Mouse (Mus musculus) kidney, embryonic 15.5 days (tissue): Measurements from ENCODE around the gene Rims1. TPM values are rescaled to one million over a fixed set of nuclear protein-coding genes. Genes with fewer than 3 reads are reported as not detected.

Source experiments
- ATAC-seq: fragments of 200-750 bp; cut with Nextera tagmentation; replicated peaks from 2 replicates; pipeline ENCODE4 v1.8.0; 2017; ENCODE audit warnings: moderate TSS enrichment; ENCODE audit not compliant: low FRiP score
- H3K27ac ChIP-seq: fragments of 300-500 bp; sonication (generic); 2 replicates; pipeline ENCODE4 v1.5.1; 2015; ENCODE audit warnings: mild to moderate bottlenecking, inconsistent platforms
- H3K27me3 ChIP-seq: fragments of 300-500 bp; sonication (generic); 2 replicates; pipeline ENCODE4 v1.6.1; 2015; ENCODE audit warnings: inconsistent platforms
- H3K36me3 ChIP-seq: fragments of 300-500 bp; sonication (generic); 2 replicates; pipeline ENCODE4 v1.6.1; 2015; ENCODE audit warnings: inconsistent platforms
- H3K4me1 ChIP-seq: fragments of 300-500 bp; sonication (generic); 2 replicates; pipeline ENCODE4 v1.6.1; 2015; ENCODE audit warnings: inconsistent platforms
- H3K4me2 ChIP-seq: fragments of 300-500 bp; sonication (generic); 2 replicates; pipeline ENCODE4 v1.6.1; 2015; ENCODE audit warnings: moderate library complexity, mild to moderate bottlenecking, inconsistent platforms
- H3K4me3 ChIP-seq: fragments of 300-500 bp; sonication (generic); replicated peaks from 2 replicates; pipeline ENCODE4 v1.5.1; 2015; ENCODE audit warnings: mild to moderate bottlenecking, inconsistent platforms
- H3K9ac ChIP-seq: fragments of 300-500 bp; sonication (generic); 2 replicates; pipeline ENCODE4 v1.6.1; 2015; ENCODE audit warnings: mild to moderate bottlenecking, inconsistent platforms
- H3K9me3 ChIP-seq: fragments of 300-500 bp; sonication (generic); replicated peaks from 2 replicates; pipeline ENCODE4 v1.6.1; 2016; ENCODE audit warnings: inconsistent platforms
- WGBS: fragments of 180-500 bp; shearing (Covaris S2); methylation state at CpG from one replicate; pipeline ENCODE4 v1.1.7; 2015; ENCODE audit warnings: mixed read lengths; 5-methylcytosine and 5-hydroxymethylcytosine counted together
- polyA plus RNA-seq: library from polyadenylated mRNA; unstranded; fragments of >200 nt; fragmentation: Nextera tagmentation; extraction: Ambion mirVana; gene quantifications from 2 replicates; pipeline ENCODE4 v1.2.1, GENCODE M21; 2015

Rims1 gene
- polyA plus RNA-seq, 1 experiment from 2014 or later = 2.4 TPM

- H3K9ac ChIP-seq = no peak overlapping the region
- H3K27me3 ChIP-seq = no peaks in the 10 kb centered on the region
- 94% methylated on average over 2 of the region's 2 CpGs for WGBS
- no peak overlapping the region for H3K4me3 ChIP-seq
- H3K36me3 ChIP-seq = no peaks in the 10 kb centered on the region
- ATAC-seq = no peak
- no peak overlapping the region for H3K4me2 ChIP-seq
- no peak overlapping the region for H3K27ac ChIP-seq
- H3K9me3 ChIP-seq = no peaks in the 10 kb centered on the region
- no peaks in the 10 kb centered on the region for H3K4me1 ChIP-seq
Observed at GRCm38 (mm10) chr1:22424020-22424419, 381.8 kb downstream of the Rims1 start.

GRCm38 (mm10) chr1:22422102-22422501, 383.7 kb downstream of the Rims1 start:
- Histone ChIP-seq H3K4me3 (no peak overlapping the region), H3K36me3 (no peaks in the 10 kb centered on the region), H3K4me2 (no peak overlapping the region), H3K9ac (no peak overlapping the region), H3K27me3 (no peaks in the 10 kb centered on the region), H3K9me3 (no peaks in the 10 kb centered on the region), H3K27ac (no peak overlapping the region), H3K4me1 (no peaks in the 10 kb centered on the region)
- 67% methylated on average over 5 of the region's 5 CpGs for WGBS
- ATAC-seq = no peak

DNA sequence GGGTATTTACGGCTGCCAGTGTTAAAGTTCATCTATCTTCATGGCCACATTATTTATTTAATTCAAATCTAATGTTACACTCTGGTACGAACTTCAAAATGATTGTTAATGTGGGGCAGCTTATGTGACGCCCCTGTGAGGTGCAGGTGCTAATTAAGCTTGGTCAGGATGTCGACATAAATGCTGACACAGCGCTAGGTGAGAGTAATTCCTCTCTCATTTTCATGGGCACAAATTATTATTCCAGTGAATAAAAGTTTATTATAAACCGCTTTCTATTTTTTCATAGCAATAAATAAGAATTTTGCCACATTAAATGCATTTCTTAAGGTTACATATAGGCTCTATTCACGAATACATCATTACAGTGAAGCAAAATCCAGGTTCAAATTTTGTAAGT, 395.6 kb downstream of the Rims1 start:
- H3K36me3 ChIP-seq = no peaks in the 10 kb centered on the region
- WGBS = 72% methylated on average over 7 of the region's 7 CpGs
- H3K27me3 ChIP-seq = no peaks in the 10 kb centered on the region
- H3K9me3 ChIP-seq = no peaks in the 10 kb centered on the region
- no peak overlapping the region for H3K27ac ChIP-seq
- ATAC-seq = no peak
- no peak overlapping the region for H3K4me3 ChIP-seq
- no peak overlapping the region for H3K9ac ChIP-seq
- no peak overlapping the region for H3K4me2 ChIP-seq
- H3K4me1 ChIP-seq = no peaks in the 10 kb centered on the region

- ATAC-seq = no peak
- Histone ChIP-seq H3K9me3 (no peaks in the 10 kb centered on the region), H3K27ac (no peak overlapping the region), H3K4me1 (no peaks in the 10 kb centered on the region), H3K27me3 (no peaks in the 10 kb centered on the region), H3K4me3 (no peak overlapping the region), H3K4me2 (no peak overlapping the region), H3K9ac (no peak overlapping the region), H3K36me3 (no peaks in the 10 kb centered on the region)
- 73% methylated on average over 3 of the region's 3 CpGs for WGBS
Observed at GRCm38 (mm10) chr1:22386361-22386760, 419.4 kb downstream of the Rims1 start.

- H3K27me3 ChIP-seq = no peaks in the 10 kb centered on the region
- WGBS = 73% methylated on average over 5 of the region's 5 CpGs
- H3K36me3 ChIP-seq = no peaks in the 10 kb centered on the region
- no peaks in the 10 kb centered on the region for H3K4me1 ChIP-seq
- no peak overlapping the region for H3K27ac ChIP-seq
- ATAC-seq = no peak
- no peak overlapping the region for H3K4me3 ChIP-seq
- H3K9me3 ChIP-seq = no peaks in the 10 kb centered on the region
- H3K4me2 ChIP-seq = no peak overlapping the region
- no peak overlapping the region for H3K9ac ChIP-seq
Observed at GRCm38 (mm10) chr1:22377652-22378051, 428.1 kb downstream of the Rims1 start.

DNA sequence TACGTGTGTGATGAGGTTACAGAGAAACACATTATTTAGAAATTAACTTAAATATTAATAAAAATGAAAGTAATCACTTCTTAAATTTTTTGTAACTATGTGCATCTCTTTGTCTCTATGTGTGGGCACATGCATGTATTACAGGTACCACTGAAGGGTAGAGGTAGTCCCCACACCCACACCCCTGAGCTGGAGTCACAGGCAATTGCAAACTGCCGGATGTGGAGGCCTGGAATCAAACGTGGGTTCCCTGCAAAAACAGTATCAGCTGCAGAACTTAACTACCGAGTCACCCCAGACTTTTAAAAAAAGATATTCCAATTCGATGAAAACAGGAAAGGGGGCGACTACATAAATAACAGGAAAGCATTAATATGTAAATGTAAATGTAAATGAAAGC, 428.7 kb downstream of the Rims1 start:
- H3K27me3 ChIP-seq = no peaks in the 10 kb centered on the region
- no peak overlapping the region for H3K27ac ChIP-seq
- no peak overlapping the region for H3K9ac ChIP-seq
- no peak overlapping the region for H3K4me2 ChIP-seq
- H3K36me3 ChIP-seq = no peaks in the 10 kb centered on the region
- no peaks in the 10 kb centered on the region for H3K4me1 ChIP-seq
- no peak for ATAC-seq
- no peak overlapping the region for H3K4me3 ChIP-seq
- no peaks in the 10 kb centered on the region for H3K9me3 ChIP-seq
- WGBS = 52% methylated on average over 6 of the region's 6 CpGs

DNA sequence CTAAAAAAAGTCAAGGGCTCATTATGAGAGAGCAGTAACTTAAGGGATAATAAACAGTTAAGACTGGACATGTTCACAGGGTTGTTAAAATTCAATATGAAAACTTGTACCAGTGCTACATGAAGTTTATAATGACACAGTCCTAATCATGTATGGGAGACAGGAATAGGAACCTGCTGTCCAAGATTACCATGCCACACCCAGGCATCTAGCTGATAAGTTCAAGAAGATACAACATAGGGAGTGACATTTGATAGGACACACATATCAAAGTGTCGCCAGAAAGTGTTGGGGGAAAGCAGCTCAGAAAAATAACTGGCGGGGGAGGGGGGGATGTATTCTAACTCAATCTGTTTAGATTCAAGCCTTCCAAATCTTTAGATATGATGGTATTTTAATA, 449.6 kb downstream of the Rims1 start:
- Histone ChIP-seq H3K4me1 (no peaks in the 10 kb centered on the region), H3K27ac (no peak overlapping the region), H3K9me3 (no peaks in the 10 kb centered on the region), H3K4me3 (no peak overlapping the region), H3K36me3 (no peaks in the 10 kb centered on the region), H3K4me2 (no peak overlapping the region), H3K9ac (no peak overlapping the region), H3K27me3 (no peaks in the 10 kb centered on the region)
- ATAC-seq = no peak
- WGBS = 75% methylated on average over 2 of the region's 2 CpGs

DNA sequence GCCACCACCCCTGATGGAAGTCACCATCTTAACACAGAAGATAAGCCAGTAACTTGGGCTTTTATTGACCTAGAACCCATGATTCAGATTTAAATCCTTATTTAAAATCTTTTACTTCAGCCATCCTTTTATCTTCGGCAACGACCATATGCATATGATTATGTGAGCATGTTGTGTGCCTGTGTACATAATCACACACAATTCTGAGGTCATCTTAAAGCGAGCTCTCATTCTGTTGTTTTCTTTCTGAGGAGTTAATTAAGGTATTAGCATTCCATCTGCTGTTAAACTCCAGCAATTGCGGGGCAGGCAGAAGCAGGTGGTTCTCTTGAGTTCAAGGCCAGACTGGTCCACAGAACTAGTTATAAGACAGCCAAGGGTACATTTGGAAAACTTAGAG, 452.1 kb downstream of the Rims1 start:
- ATAC-seq = no peak

GRCm38 (mm10) chr1:22338914-22339313, 466.9 kb downstream of the Rims1 start:
- Histone ChIP-seq H3K9ac (no peak overlapping the region), H3K4me3 (no peak overlapping the region), H3K4me1 (0 out of 2 replicates have a peak, but pooled peaks cover 3% of the 10 kb centered on the region), H3K4me2 (peak overlapping the region; percentile 21; the same call in 1 of the 2 replicates), H3K9me3 (no peaks in the 10 kb centered on the region), H3K27ac (no peak overlapping the region), H3K27me3 (no peaks in the 10 kb centered on the region), H3K36me3 (no peaks in the 10 kb centered on the region)
- no peak for ATAC-seq
- WGBS = 50% methylated on average over 9 of the region's 9 CpGs

More for the DNA sequence above, 452.1 kb downstream of the Rims1 start:
- H3K4me2 ChIP-seq = no peak overlapping the region
- no peak overlapping the region for H3K27ac ChIP-seq
- no peaks in the 10 kb centered on the region for H3K27me3 ChIP-seq
- no peaks in the 10 kb centered on the region for H3K36me3 ChIP-seq
- H3K9me3 ChIP-seq = no peaks in the 10 kb centered on the region
- WGBS = 80% methylated on average over 4 of the region's 4 CpGs
- no peak overlapping the region for H3K9ac ChIP-seq
- no peak overlapping the region for H3K4me3 ChIP-seq
- H3K4me1 ChIP-seq = no peaks in the 10 kb centered on the region

- 0 out of 2 replicates have a peak, but pooled peaks cover 3% of the 10 kb centered on the region for H3K4me1 ChIP-seq
- H3K4me3 ChIP-seq = no peak overlapping the region
- WGBS = 63% methylated on average over 6 of the region's 6 CpGs
- no peak overlapping the region for H3K27ac ChIP-seq
- 0 out of 2 replicates have a peak, but pooled peaks have one; percentile 33 for ATAC-seq
- no peaks in the 10 kb centered on the region for H3K9me3 ChIP-seq
- no peaks in the 10 kb centered on the region for H3K36me3 ChIP-seq
- H3K4me2 ChIP-seq = no peak overlapping the region
- H3K9ac ChIP-seq = no peak overlapping the region
- no peaks in the 10 kb centered on the region for H3K27me3 ChIP-seq
Observed at GRCm38 (mm10) chr1:22320941-22321676, 484.7 kb downstream of the Rims1 start.

DNA sequence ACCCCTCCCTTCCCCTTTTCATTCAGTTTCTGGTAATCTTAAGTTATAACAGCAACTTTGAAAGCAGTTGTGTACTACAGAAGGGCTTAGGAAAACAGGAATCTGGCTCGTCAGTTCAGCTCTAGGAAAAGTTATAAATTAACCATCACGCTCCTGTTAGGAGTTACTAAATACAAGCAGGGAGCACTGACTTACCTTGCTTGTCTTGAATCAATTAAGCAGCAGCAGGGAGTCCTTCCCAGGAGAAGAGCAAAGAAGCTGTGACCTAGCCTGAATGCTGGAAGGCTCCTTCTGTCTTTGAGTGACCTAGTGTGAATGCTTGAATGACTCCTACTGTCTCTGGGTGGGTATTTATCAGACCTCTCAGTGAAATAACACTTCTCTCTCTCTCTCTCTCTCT, 490.3 kb downstream of the Rims1 start:
- peak; percentile 87 for ATAC-seq
- Histone ChIP-seq H3K9ac (no peak overlapping the region), H3K4me2 (no peak overlapping the region), H3K27ac (no peak overlapping the region), H3K4me3 (no peak overlapping the region), H3K9me3 (no peaks in the 10 kb centered on the region), H3K27me3 (no peaks in the 10 kb centered on the region), H3K36me3 (no peaks in the 10 kb centered on the region), H3K4me1 (0 out of 2 replicates have a peak, but pooled peaks cover 9% of the 10 kb centered on the region)
- 16% methylated on average over 2 of the region's 2 CpGs for WGBS

GRCm38 (mm10) chr1:22311471-22311870, 494.3 kb downstream of the Rims1 start:
- H3K27ac ChIP-seq = no peak overlapping the region
- 0 out of 2 replicates have a peak, but pooled peaks cover 8% of the 10 kb centered on the region for H3K4me1 ChIP-seq
- H3K4me2 ChIP-seq = no peak overlapping the region
- no peaks in the 10 kb centered on the region for H3K27me3 ChIP-seq
- ATAC-seq = no peak
- no peak overlapping the region for H3K9ac ChIP-seq
- no peaks in the 10 kb centered on the region for H3K36me3 ChIP-seq
- H3K9me3 ChIP-seq = no peaks in the 10 kb centered on the region
- WGBS = 64% methylated on average over 7 of the region's 7 CpGs
- H3K4me3 ChIP-seq = no peak overlapping the region

DNA sequence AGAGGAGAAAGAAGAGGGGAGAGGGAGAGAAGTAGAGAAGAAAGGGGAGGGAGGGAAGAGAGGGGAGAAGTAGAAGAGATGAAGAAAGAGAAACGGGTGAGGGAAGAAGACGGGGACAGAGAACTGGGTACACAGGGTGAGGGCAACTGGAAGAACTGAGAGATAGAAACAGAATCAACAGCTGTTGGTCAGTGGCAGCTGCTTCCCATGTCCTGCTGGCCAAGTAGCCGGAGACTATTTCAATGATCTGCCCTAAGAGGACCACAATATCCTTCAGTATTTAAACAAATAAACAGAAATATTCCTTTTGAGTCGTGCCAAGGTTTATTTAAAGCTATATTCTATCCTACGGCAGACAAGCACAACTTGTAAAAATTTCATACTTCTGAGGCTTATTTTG, 499.3 kb downstream of the Rims1 start:
- 72% methylated on average over 5 of the region's 5 CpGs for WGBS
- H3K4me1 ChIP-seq = no peaks in the 10 kb centered on the region
- no peaks in the 10 kb centered on the region for H3K36me3 ChIP-seq
- no peaks in the 10 kb centered on the region for H3K27me3 ChIP-seq
- no peak overlapping the region for H3K9ac ChIP-seq
- no peak overlapping the region for H3K27ac ChIP-seq
- H3K4me3 ChIP-seq = no peak overlapping the region
- no peak for ATAC-seq
- H3K9me3 ChIP-seq = no peaks in the 10 kb centered on the region
- no peak overlapping the region for H3K4me2 ChIP-seq
